Comparison of ENCODE assay signal across 20 mouse cellular contexts in genomic region chr2:119332177-119332661, GRCm38 (mm10). TPM values are rescaled to one million over a fixed set of nuclear protein-coding genes. Genes with fewer than 3 reads are reported as not detected.
DNase-seq lines count a peak whose midpoint lies in the region; ATAC-seq and TF ChIP-seq lines count a peak whose summit lies in the region.
"Had no signal": no experiment of that assay in that cellular context is flagged by ENCODE, and none has a peak within 500 bp of the region (broad histone marks: within the 10 kb centered on the region; RNA-seq: fewer than 3 reads in every experiment).

No protein-coding gene starts in this region.

- 60% methylated on average over 24 of the region's 24 CpGs for WGBS in heart, embryonic 13.5 days
- WGBS in kidney, postnatal 0 days, result 79% methylated on average over 24 of the region's 24 CpGs
- WGBS in neural tube, embryonic 11.5 days, result 73% methylated on average over 24 of the region's 24 CpGs
- WGBS in midbrain, embryonic 13.5 days, result 75% methylated on average over 24 of the region's 24 CpGs

- peaks cover 26% of the 10 kb centered on the region for H3K4me1 ChIP-seq in heart, embryonic 13.5 days
- peaks cover under 1% of the 10 kb centered on the region; the same call in 1 of the 2 replicates for H3K4me1 ChIP-seq in kidney, postnatal 0 days (replicated peaks; ENCODE audit: insufficient read depth, low read length)
- H3K4me1 ChIP-seq in neural tube, embryonic 11.5 days (ENCODE audit: control insufficient read depth, insufficient read depth, low read length), result no peaks in the 10 kb centered on the region; the same call in 1 of the 2 replicates
- H3K4me1 ChIP-seq in midbrain, embryonic 13.5 days (replicated peaks), result peaks cover 18% of the 10 kb centered on the region

- peak overlapping the region; percentile 5; the same call in 1 of the 2 replicates for H3K9ac ChIP-seq in heart, embryonic 13.5 days
- 0 out of 2 replicates have a peak overlapping the region, but pooled peaks have one; percentile 31 for H3K9ac ChIP-seq in kidney, postnatal 0 days (ENCODE audit: low read depth, low read length)
- H3K9ac ChIP-seq in neural tube, embryonic 11.5 days (ENCODE audit: low read length), result no peak overlapping the region
- no peak overlapping the region for H3K9ac ChIP-seq in midbrain, embryonic 13.5 days (replicated peaks)
- H3K9ac ChIP-seq: embryonic facial prominence, embryonic 12.5 days; forebrain, postnatal 0 days; limb, embryonic 12.5 days had no signal

- no peak for DNase-seq in heart, adult 9 months (ENCODE audit: low spot score in 2 of 2)
- no peak for DNase-seq in kidney, postnatal 0 days (ENCODE audit: low spot score)
- no peak for DNase-seq in kidney, postnatal 36 days
- peak; percentile 8 for DNase-seq in neural tube, embryonic 11.5 days (ENCODE audit: low spot score)
- DNase-seq in neural tube, embryonic 10.5 days (ENCODE audit: extremely low spot score, low spot score), result no peak
- DNase-seq: adrenal gland, postnatal 36 days; cerebellum, adult 8-10 months; forebrain, postnatal 0 days; gastrocnemius, postnatal 10 days; kidney, postnatal 10 days; layer of hippocampus, adult 9-11 months; lung, postnatal 36 days had no signal

- H3K36me3 ChIP-seq in heart, embryonic 13.5 days, result peaks cover 6% of the 10 kb centered on the region; the same call in 1 of the 2 replicates
- no peaks in the 10 kb centered on the region for H3K36me3 ChIP-seq in kidney, postnatal 0 days (ENCODE audit: insufficient read depth, low read length)
- no peaks in the 10 kb centered on the region for H3K36me3 ChIP-seq in neural tube, embryonic 11.5 days (ENCODE audit: control insufficient read depth, insufficient read depth, low read length)
- no peaks in the 10 kb centered on the region for H3K36me3 ChIP-seq in midbrain, embryonic 13.5 days
- H3K36me3 ChIP-seq: embryonic facial prominence, embryonic 12.5 days; G1E; limb, embryonic 12.5 days; midbrain, embryonic 10.5 days had no signal

- H3K27ac ChIP-seq in heart, embryonic 13.5 days (replicated peaks), result no peak overlapping the region
- no peak overlapping the region for H3K27ac ChIP-seq in kidney, postnatal 0 days
- H3K27ac ChIP-seq in neural tube, embryonic 11.5 days (ENCODE audit: low read depth, low read length), result no peak overlapping the region
- no peak overlapping the region for H3K27ac ChIP-seq in midbrain, embryonic 13.5 days
- H3K27ac ChIP-seq: embryonic facial prominence, embryonic 12.5 days; limb, embryonic 12.5 days; midbrain, embryonic 10.5 days; stomach, postnatal 0 days had no signal

- no peak for ATAC-seq in heart, embryonic 13.5 days (ENCODE audit: extremely low read depth, insufficient number of reproducible peaks, low FRiP score, low TSS enrichment)
- no peak for ATAC-seq in kidney, postnatal 0 days (replicated peaks; ENCODE audit: low FRiP score, low read depth)
- ATAC-seq in neural tube, embryonic 11.5 days (ENCODE audit: insufficient read depth, low FRiP score, low TSS enrichment), result no peak
- no peak for ATAC-seq in midbrain, embryonic 13.5 days
- ATAC-seq: forebrain, postnatal 0 days had no signal

- peaks cover 62% of the 10 kb centered on the region for H3K27me3 ChIP-seq in heart, embryonic 13.5 days (replicated peaks)
- peaks cover 8% of the 10 kb centered on the region for H3K27me3 ChIP-seq in kidney, postnatal 0 days (ENCODE audit: insufficient read depth, low read length)
- H3K27me3 ChIP-seq in neural tube, embryonic 11.5 days (ENCODE audit: control insufficient read depth, insufficient read depth, low read length), result peaks cover 44% of the 10 kb centered on the region
- H3K27me3 ChIP-seq in midbrain, embryonic 13.5 days, result peaks cover 73% of the 10 kb centered on the region

- TF ChIP-seq CTCF in kidney, postnatal 0 days (IDR thresholded peaks at IDR 0.05; ENCODE audit: low read depth), result no peak

- H3K4me3 ChIP-seq in heart, embryonic 13.5 days, result peak overlapping the region; percentile 8
- no peak overlapping the region for H3K4me3 ChIP-seq in kidney, postnatal 0 days (replicated peaks; ENCODE audit: low read depth, low read length)
- H3K4me3 ChIP-seq in neural tube, embryonic 11.5 days (ENCODE audit: low read depth, low read length), result no peak overlapping the region
- no peak overlapping the region for H3K4me3 ChIP-seq in midbrain, embryonic 13.5 days (replicated peaks)
- H3K4me3 ChIP-seq: embryonic facial prominence, embryonic 12.5 days; limb, embryonic 12.5 days; midbrain, embryonic 10.5 days had no signal

- peak overlapping the region; percentile 41 for H3K4me2 ChIP-seq in heart, embryonic 13.5 days
- H3K4me2 ChIP-seq in kidney, postnatal 0 days (ENCODE audit: low read length), result 0 out of 2 replicates have a peak overlapping the region, but pooled peaks have one; percentile 2
- H3K4me2 ChIP-seq in neural tube, embryonic 11.5 days (ENCODE audit: low read depth), result no peak overlapping the region
- H3K4me2 ChIP-seq in midbrain, embryonic 13.5 days (replicated peaks), result no peak overlapping the region
- H3K4me2 ChIP-seq: embryonic facial prominence, embryonic 12.5 days; limb, embryonic 12.5 days had no signal

- H3K9me3 ChIP-seq in heart, embryonic 13.5 days, result no peaks in the 10 kb centered on the region
- no peaks in the 10 kb centered on the region for H3K9me3 ChIP-seq in kidney, postnatal 0 days (replicated peaks; ENCODE audit: low read length)
- H3K9me3 ChIP-seq in neural tube, embryonic 11.5 days (ENCODE audit: control insufficient read depth, low read length), result no peaks in the 10 kb centered on the region
- H3K9me3 ChIP-seq in midbrain, embryonic 13.5 days, result no peaks in the 10 kb centered on the region
- H3K9me3 ChIP-seq: embryonic facial prominence, embryonic 12.5 days; G1E; limb, embryonic 12.5 days; midbrain, embryonic 10.5 days had no signal

RNA-seq across cellular contexts. Expression of gene Dll4, which starts 6.6 kb away (rescaled TPM):
- polyA plus RNA-seq in heart, embryonic 13.5 days (2015; fragmentation: Nextera tagmentation; extraction: Ambion mirVana), result 7.7 and 8.7 TPM in 2 replicates
- polyA plus RNA-seq in kidney, postnatal 0 days (2015; fragmentation: Nextera tagmentation; extraction: Ambion mirVana), result 7.9 and 8.4 TPM in 2 replicates
- 3.1 and 3.8 TPM in 2 replicates for polyA plus RNA-seq in neural tube, embryonic 11.5 days (2014; fragmentation: Nextera tagmentation; extraction: Ambion mirVana)
- polyA plus RNA-seq in midbrain, embryonic 13.5 days (2015; fragmentation: Nextera tagmentation; extraction: Ambion mirVana), result 5.4 and 5.9 TPM in 2 replicates
- polyA plus RNA-seq: C2C12 had no signal

RNA-seq across cellular contexts. Expression of gene Chac1, which starts 18.8 kb away (rescaled TPM):
- polyA plus RNA-seq in heart, embryonic 13.5 days (2015; fragmentation: Nextera tagmentation; extraction: Ambion mirVana), result 0.35 and 0.78 TPM in 2 replicates
- polyA plus RNA-seq in kidney, postnatal 0 days (2015; fragmentation: Nextera tagmentation; extraction: Ambion mirVana), result 0.64 and 0.83 TPM in 2 replicates
- 0.95 and 1.3 TPM in 2 replicates for polyA plus RNA-seq in neural tube, embryonic 11.5 days (2014; fragmentation: Nextera tagmentation; extraction: Ambion mirVana)
- 4.0 and 4.3 TPM in 2 replicates for polyA plus RNA-seq in midbrain, embryonic 13.5 days (2015; fragmentation: Nextera tagmentation; extraction: Ambion mirVana)
- polyA plus RNA-seq: G1E had no signal

RNA-seq across cellular contexts. Expression of gene Vps18, which starts 43.7 kb away (rescaled TPM):
- polyA plus RNA-seq in heart, embryonic 13.5 days (2015; fragmentation: Nextera tagmentation; extraction: Ambion mirVana), result 11.9 and 13.1 TPM in 2 replicates
- polyA plus RNA-seq in kidney, postnatal 0 days (2015; fragmentation: Nextera tagmentation; extraction: Ambion mirVana), result 13.4 and 15.0 TPM in 2 replicates
- polyA plus RNA-seq in neural tube, embryonic 11.5 days (2014; fragmentation: Nextera tagmentation; extraction: Ambion mirVana), result 17.4 and 17.8 TPM in 2 replicates
- 26.0 and 26.3 TPM in 2 replicates for polyA plus RNA-seq in midbrain, embryonic 13.5 days (2015; fragmentation: Nextera tagmentation; extraction: Ambion mirVana)

Comparison
In these comparisons a context has a peak if more than half of its experiments do, and no peak if none do; other contexts are left out.
1. H3K4me2 ChIP-seq: peak in heart, embryonic 13.5 days (single experiment) and kidney, postnatal 0 days (single experiment); none in neural tube, embryonic 11.5 days (single experiment) and midbrain, embryonic 13.5 days (single experiment).
2. H3K9ac ChIP-seq: peak in heart, embryonic 13.5 days (single experiment) and kidney, postnatal 0 days (single experiment); none in neural tube, embryonic 11.5 days (single experiment) and midbrain, embryonic 13.5 days (single experiment).